Mouse (Mus musculus) activated CD4-positive, CD25-positive, alpha-beta regulatory T cell (primary cell): ENCODE data around the gene Magea1. TPM values are rescaled to one million over a fixed set of nuclear protein-coding genes. Genes with fewer than 3 reads are reported as not detected.

ENCODE experiments used
- polyA plus RNA-seq, 2 experiments: library from polyadenylated mRNA; unstranded; fragments of 100-300 nt; shearing (Covaris generic); gene quantifications; one replicate each; pipeline ENCODE4 v1.2.1; 2017

Gene Magea1
- polyA plus RNA-seq, result not detected

GRCm38 (mm10) chrX:155089693-155090092 is at the start of gene Magea1:
TSS of gene Magea1 (minus strand) at chrX:155089793.

DNA sequence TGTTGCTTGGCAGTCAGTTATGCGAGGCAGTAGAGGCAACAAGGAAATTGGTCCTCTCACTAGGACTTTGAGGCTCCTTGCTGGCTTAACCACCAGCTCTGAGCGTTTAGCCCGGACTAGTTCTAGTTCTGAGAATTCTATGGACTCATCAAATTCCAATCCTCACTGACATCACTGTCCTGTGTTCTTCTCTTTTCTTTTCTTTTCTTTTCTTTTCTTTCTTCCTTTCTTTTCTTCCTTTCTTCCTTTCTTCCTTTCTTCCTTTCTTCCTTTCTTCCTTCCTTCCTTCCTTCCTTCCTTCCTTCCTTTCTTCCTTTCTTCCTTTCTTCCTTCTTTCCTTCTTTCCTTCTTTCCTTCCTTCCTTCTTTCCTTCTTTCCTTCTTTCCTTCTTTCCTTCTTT is 38.7 kb upstream of the Magea1 start, which contains the start of gene Cldn34b2:
Gene Cldn34b2, minus strand, starts transcription at position 101 of the 400 bp plus-strand sequence.

GRCm38 (mm10) chrX:155093566-155093965 is 4.0 kb upstream of the Magea1 start, which contains the start of gene Magea2:
TSS of gene Magea2 (minus strand) at chrX:155093666.

DNA sequence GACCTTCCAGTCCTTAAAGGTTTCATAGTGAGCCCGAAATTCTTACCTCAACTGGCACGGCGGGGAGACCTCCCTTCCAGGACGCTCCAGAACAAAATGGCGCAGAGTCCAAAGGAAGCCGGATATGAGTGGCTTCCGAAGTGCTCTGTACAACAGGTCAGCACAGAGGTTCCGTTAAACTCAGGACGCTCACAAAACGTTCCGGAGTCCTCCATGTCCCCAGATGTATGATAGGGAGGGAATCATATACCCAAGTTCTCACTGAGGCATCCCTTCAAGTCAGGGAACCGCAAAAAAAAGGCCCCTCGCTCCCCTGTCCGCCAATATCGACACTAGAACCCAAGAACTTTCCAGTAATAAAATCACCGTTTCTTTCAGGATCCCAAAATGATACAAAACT is 26.5 kb downstream of the Magea1 start, which contains the start of gene Magea5:
Gene Magea5, minus strand, starts transcription at position 101 of the 400 bp plus-strand sequence.

Other genes starting within 250 kb of the Magea1 start
- not detected for gene Cldn34b1, start 199.5 kb downstream of the Magea1 start, polyA plus RNA-seq
- gene Magea6, start 153.8 kb downstream of the Magea1 start, polyA plus RNA-seq, result not detected
- not detected for gene Magea3, start 140.3 kb downstream of the Magea1 start, polyA plus RNA-seq
- not detected for gene Magea8, start 93.9 kb downstream of the Magea1 start, polyA plus RNA-seq
- gene Magea5, start 26.6 kb downstream of the Magea1 start, polyA plus RNA-seq, result not detected
- gene Magea2, start 3.9 kb upstream of the Magea1 start, polyA plus RNA-seq, result not detected
- gene Cldn34b2, start 38.6 kb upstream of the Magea1 start, polyA plus RNA-seq, result under 1 TPM in 1 of 2 experiments, not detected in 1; 0.16 TPM
- 100 to 1,000 TPM; 270 to 344 TPM for gene Sat1, start 126.7 kb upstream of the Magea1 start, polyA plus RNA-seq
- 100 to 1,000 TPM in 1 of 2 experiments, 10 to 100 TPM in 1; 95.0 to 119 TPM for gene Acot9, start 172.7 kb upstream of the Magea1 start, polyA plus RNA-seq